Mouse (Mus musculus) hindbrain, embryonic 15.5 days (tissue): ENCODE results near the gene Trappc11. TPM values are rescaled to one million over a fixed set of nuclear protein-coding genes. Genes with fewer than 3 reads are reported as not detected.
A peak's percentile ranks its signal among the peaks of the same experiment; 100 is the strongest.
"Not testable (repeated sequence)": the region's sequence is repeated elsewhere in the genome, so short reads cannot be mapped to it uniquely, and the experiment has no call there.

Experiments
- ATAC-seq: fragments of 200-750 bp; cut with Nextera tagmentation; 2 replicates; pipeline ENCODE4 v1.8.0; 2017; ENCODE audit warnings: low read depth, moderate number of reproducible peaks, moderate TSS enrichment; ENCODE audit not compliant: low FRiP score
- H3K27ac ChIP-seq: fragments of 300-500 bp; sonication (generic); replicated peaks from 2 replicates; pipeline ENCODE4 v1.5.1; 2015; ENCODE audit warnings: mild to moderate bottlenecking, inconsistent platforms
- H3K27me3 ChIP-seq: fragments of 300-500 bp; sonication (generic); 2 replicates; pipeline ENCODE4 v1.6.1; 2015; ENCODE audit warnings: control low read depth, inconsistent platforms
- H3K36me3 ChIP-seq: fragments of 300-500 bp; sonication (generic); 2 replicates; pipeline ENCODE4 v1.6.1; 2015; ENCODE audit warnings: control low read depth, inconsistent platforms
- H3K4me1 ChIP-seq: fragments of 300-500 bp; sonication (generic); replicated peaks from 2 replicates; pipeline ENCODE4 v1.6.1; 2015; ENCODE audit warnings: control low read depth, inconsistent platforms
- H3K4me2 ChIP-seq: fragments of 300-500 bp; sonication (generic); 2 replicates; pipeline ENCODE4 v1.6.1; 2015; ENCODE audit warnings: moderate library complexity, mild to moderate bottlenecking, inconsistent platforms
- H3K4me3 ChIP-seq: fragments of 300-500 bp; sonication (generic); 2 replicates; pipeline ENCODE4 v1.5.1; 2015; ENCODE audit warnings: mild to moderate bottlenecking, inconsistent platforms
- H3K9ac ChIP-seq: fragments of 300-500 bp; sonication (generic); 2 replicates; pipeline ENCODE4 v1.6.1; 2015; ENCODE audit warnings: inconsistent platforms
- H3K9me3 ChIP-seq: fragments of 300-500 bp; sonication (generic); 2 replicates; pipeline ENCODE4 v1.6.1; 2016; ENCODE audit warnings: control low read depth, inconsistent platforms
- WGBS: fragments of 180-500 bp; shearing (Covaris S2); methylation state at CpG from one replicate; pipeline ENCODE4 v1.1.7; 2015; 5-methylcytosine and 5-hydroxymethylcytosine counted together
- polyA plus RNA-seq: library from polyadenylated mRNA; unstranded; fragments of >200 nt; fragmentation: Nextera tagmentation; extraction: Ambion mirVana; gene quantifications from 2 replicates; pipeline ENCODE4 v1.2.1, GENCODE M21; 2015

The Trappc11 gene
- polyA plus RNA-seq, 1 experiment from 2014 or later: 40.6 TPM

DNA sequence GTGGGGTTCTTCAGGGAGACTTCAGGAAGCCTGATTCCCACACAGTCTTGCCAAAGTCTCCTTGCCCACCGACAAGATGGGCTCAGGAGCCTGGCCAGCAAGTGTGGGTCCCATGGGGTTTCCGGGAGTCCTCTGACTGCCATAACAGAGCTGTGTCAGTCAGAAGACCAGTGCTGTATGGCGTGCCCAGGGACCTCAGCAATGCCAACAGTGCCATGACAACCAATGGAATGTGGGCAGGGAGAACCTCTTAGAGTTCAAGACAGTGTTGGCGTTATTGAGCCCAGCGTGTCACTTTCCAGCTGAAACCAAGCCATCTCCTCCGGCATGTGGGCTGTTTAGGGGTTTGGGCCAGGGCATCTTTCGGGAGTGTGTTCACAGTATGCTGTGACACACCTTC lies 53.2 kb downstream of the Trappc11 start:
- no peaks in the 10 kb centered on the region for H3K27me3 ChIP-seq
- H3K27ac ChIP-seq: no peak overlapping the region
- no peak overlapping the region for H3K4me3 ChIP-seq
- H3K4me2 ChIP-seq: no peak overlapping the region
- no peaks in the 10 kb centered on the region for H3K36me3 ChIP-seq
- ATAC-seq: peak; percentile 84
- no peak overlapping the region for H3K9ac ChIP-seq
- WGBS: 64% methylated on average over 7 of the region's 7 CpGs
- no peaks in the 10 kb centered on the region for H3K4me1 ChIP-seq
- H3K9me3 ChIP-seq: no peaks in the 10 kb centered on the region

- Histone ChIP-seq H3K9me3 (peaks cover 6% of the 10 kb centered on the region; the same call in 1 of the 2 replicates), H3K36me3 (no peaks in the 10 kb centered on the region), H3K4me3 (no peak overlapping the region), H3K4me1 (no peaks in the 10 kb centered on the region), H3K4me2 (no peak overlapping the region), H3K27ac (no peak overlapping the region), H3K27me3 (no peaks in the 10 kb centered on the region), H3K9ac (no peak overlapping the region)
- ATAC-seq: peak; percentile 34; the same call in 1 of the 2 replicates
- WGBS: 73% methylated on average over 10 of the region's 10 CpGs
These were observed 71.6 kb downstream of the Trappc11 start for GRCm38 (mm10) chr8:47461650-47462049.

DNA sequence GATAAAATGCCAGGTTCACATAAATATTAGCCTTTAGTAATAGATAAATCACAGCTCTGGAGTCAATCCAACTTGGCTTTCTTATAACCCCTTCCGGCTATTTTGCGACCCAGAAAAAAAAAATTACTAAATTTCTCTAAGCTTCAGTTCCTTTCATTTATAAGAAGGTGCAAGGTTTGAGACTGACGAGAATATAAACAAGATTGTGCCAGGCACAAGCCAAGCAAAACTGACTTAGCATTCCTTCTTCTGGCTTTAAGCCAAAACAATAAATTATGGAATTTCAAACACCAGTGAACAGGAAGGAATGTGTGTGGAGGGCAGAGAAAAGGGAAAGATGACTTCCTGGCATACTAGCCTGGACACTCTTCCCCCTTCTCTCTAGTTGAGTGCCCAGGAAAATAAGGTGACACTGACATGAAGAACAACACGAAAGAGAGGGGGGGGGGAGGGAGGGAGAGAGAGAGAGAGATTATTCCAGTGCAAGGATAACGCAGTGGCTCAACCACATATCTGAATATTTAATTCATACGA lies 74.0 kb downstream of the Trappc11 start:
- 84% methylated on average over 6 of the region's 6 CpGs for WGBS
- no peak for ATAC-seq
- Histone ChIP-seq H3K36me3 (no peaks in the 10 kb centered on the region), H3K9ac (no peak overlapping the region), H3K9me3 (peaks cover 6% of the 10 kb centered on the region; the same call in 1 of the 2 replicates), H3K4me2 (no peak overlapping the region), H3K4me1 (no peaks in the 10 kb centered on the region), H3K27ac (no peak overlapping the region), H3K4me3 (no peak overlapping the region), H3K27me3 (no peaks in the 10 kb centered on the region)

GRCm38 (mm10) chr8:47458591-47458990 lies 74.7 kb downstream of the Trappc11 start:
- no peak overlapping the region for H3K4me3 ChIP-seq
- H3K27ac ChIP-seq: no peak overlapping the region
- H3K27me3 ChIP-seq: no peaks in the 10 kb centered on the region
- H3K36me3 ChIP-seq: no peaks in the 10 kb centered on the region
- peaks cover 6% of the 10 kb centered on the region; the same call in 1 of the 2 replicates for H3K9me3 ChIP-seq
- no peak overlapping the region for H3K9ac ChIP-seq
- no peaks in the 10 kb centered on the region for H3K4me1 ChIP-seq
- no peak for ATAC-seq
- no peak overlapping the region for H3K4me2 ChIP-seq
- WGBS: 94% methylated on average over 10 of the region's 10 CpGs

DNA sequence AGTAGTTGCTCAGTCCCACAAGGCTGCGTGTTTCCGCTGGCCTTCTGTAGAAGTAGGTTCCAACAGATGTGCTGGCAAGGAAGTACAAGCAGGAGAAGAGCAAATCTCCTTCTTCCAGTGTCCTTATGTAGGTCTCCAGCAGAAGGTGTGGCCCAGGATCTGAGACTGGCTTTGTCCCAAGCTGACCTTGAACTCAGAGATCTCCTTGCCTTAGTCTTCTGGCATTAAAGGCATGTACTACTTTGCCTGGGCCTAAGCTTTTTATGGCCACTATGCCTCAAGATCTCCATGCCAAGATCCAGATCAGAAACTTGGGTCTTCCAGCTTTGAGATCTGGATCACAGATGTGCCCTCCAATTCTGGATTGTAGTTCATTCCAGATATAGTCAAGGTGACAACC lies 84.1 kb downstream of the Trappc11 start:
- not testable (repeated sequence) for H3K4me3 ChIP-seq, H3K27me3 ChIP-seq, H3K4me2 ChIP-seq, H3K9ac ChIP-seq, H3K27ac ChIP-seq, ATAC-seq, H3K4me1 ChIP-seq, H3K36me3 ChIP-seq, H3K9me3 ChIP-seq
- 94% methylated on average over 2 of the region's 2 CpGs for WGBS

DNA sequence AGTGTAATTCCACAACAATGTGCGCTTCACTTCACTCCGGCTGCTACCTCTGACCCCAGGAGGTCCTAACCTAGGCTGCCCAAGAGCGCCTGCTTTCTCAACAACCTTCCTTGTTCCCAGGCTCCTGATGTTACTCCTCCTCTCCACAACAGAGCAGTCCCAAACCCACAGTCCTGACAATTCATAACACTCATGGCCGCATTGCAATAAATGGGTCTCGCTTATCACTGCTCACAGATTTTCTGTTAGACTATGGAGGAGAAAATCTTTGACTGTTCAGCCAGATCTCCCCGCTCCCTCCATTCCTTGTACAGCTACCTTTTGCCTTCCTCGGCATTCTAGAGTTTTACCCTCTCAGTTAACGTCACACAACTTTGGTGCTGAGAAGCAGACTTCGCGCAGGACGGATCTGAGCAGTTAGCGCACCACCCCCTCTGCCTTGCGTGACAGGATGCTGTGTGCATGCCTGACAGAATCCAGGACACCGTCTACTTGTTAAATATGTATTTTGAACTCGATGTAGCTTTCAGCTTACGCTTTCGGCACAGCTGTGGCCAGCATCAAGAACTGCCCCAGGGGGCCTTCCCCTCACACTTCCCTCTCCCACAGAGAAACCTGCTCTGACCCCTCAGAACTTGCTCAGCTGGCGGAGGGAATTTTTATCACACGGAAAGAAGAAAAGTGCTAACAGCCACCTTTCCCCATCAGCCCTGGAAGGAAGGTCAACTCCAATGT lies 86.8 kb downstream of the Trappc11 start, which contains the start of gene Stox2:
Stox2 (minus strand) TSS at position 51 of the 735 bp plus-strand sequence.
- Histone ChIP-seq H3K4me1 (no peaks in the 10 kb centered on the region), H3K4me2 (0 out of 2 replicates have a peak within 1 kb of the TSS, but pooled peaks have one; percentile 9), H3K4me3 (no peak within 1 kb of the TSS), H3K36me3 (no peaks in the 10 kb centered on the region), H3K9ac (no peak within 1 kb of the TSS), H3K9me3 (no peaks in the 10 kb centered on the region), H3K27ac (no peak within 1 kb of the TSS), H3K27me3 (no peaks in the 10 kb centered on the region)
- no peak for ATAC-seq
- WGBS: 81% methylated on average over 19 of the region's 19 CpGs

Other genes with a start within 250 kb of the Trappc11 start
- gene Stox2, start 87.1 kb downstream of the Trappc11 start, polyA plus RNA-seq: 43.3 and 43.5 TPM in 2 replicates
- 29.5 and 33.4 TPM in 2 replicates for gene Rwdd4a, start 194 bp upstream of the Trappc11 start, polyA plus RNA-seq
- 6.7 and 7.2 TPM in 2 replicates for gene Ing2, start 142.1 kb upstream of the Trappc11 start, polyA plus RNA-seq
- gene Cdkn2aip, start 180.5 kb upstream of the Trappc11 start, polyA plus RNA-seq: 27.7 and 29.7 TPM in 2 replicates